Mouse (Mus musculus) midbrain, postnatal 0 days (tissue): Measurements from ENCODE around the gene Lpcat2. TPM values are rescaled to one million over a fixed set of nuclear protein-coding genes. Genes with fewer than 3 reads are reported as not detected.

Experiments used
- ATAC-seq: fragments of 200-750 bp; cut with Nextera tagmentation; 2 replicates; pipeline ENCODE4 v1.8.0; 2017; ENCODE audit warnings: moderate number of reproducible peaks, mild to moderate bottlenecking, moderate TSS enrichment, moderate library complexity; ENCODE audit not compliant: low FRiP score
- DNase-seq: peaks from one replicate; pipeline ENCODE4 v3.0.0-alpha.2; 2015; ENCODE audit warnings: low spot score
- H3K27ac ChIP-seq: fragments of 300-500 bp; sonication (generic); 2 replicates; pipeline ENCODE4 v1.5.1; 2014; ENCODE audit warnings: low read depth, mild to moderate bottlenecking, low read length, mixed read lengths
- H3K27me3 ChIP-seq: fragments of 300-500 bp; sonication (generic); 2 replicates; pipeline ENCODE4 v1.6.1; 2014; ENCODE audit warnings: low read length, control low read depth, mixed read lengths; ENCODE audit not compliant: insufficient read depth
- H3K36me3 ChIP-seq: fragments of 300-500 bp; sonication (generic); 2 replicates; pipeline ENCODE4 v1.6.1; 2014; ENCODE audit warnings: low read length, control low read depth, mixed read lengths; ENCODE audit not compliant: insufficient read depth
- H3K4me1 ChIP-seq: fragments of 300-500 bp; sonication (generic); 2 replicates; pipeline ENCODE4 v1.6.1; 2014; ENCODE audit warnings: mild to moderate bottlenecking, control low read depth, antibody characterized with exemption, low read length, mixed read lengths; ENCODE audit not compliant: insufficient read depth
- H3K4me2 ChIP-seq: fragments of 300-500 bp; sonication (generic); 2 replicates; pipeline ENCODE4 v1.6.1; 2014; ENCODE audit warnings: low read depth, mild to moderate bottlenecking, low read length, mixed read lengths; ENCODE audit not compliant: poor library complexity, severe bottlenecking
- H3K4me3 ChIP-seq: fragments of 300-500 bp; sonication (generic); 2 replicates; pipeline ENCODE4 v1.5.1; 2014; ENCODE audit warnings: low read depth, mild to moderate bottlenecking, low read length, moderate library complexity
- H3K9ac ChIP-seq: fragments of 300-500 bp; sonication (generic); replicated peaks from 2 replicates; pipeline ENCODE4 v1.6.1; 2014; ENCODE audit warnings: mild to moderate bottlenecking, low read length, moderate library complexity, mixed read lengths; ENCODE audit not compliant: poor library complexity, severe bottlenecking
- H3K9me3 ChIP-seq: fragments of 300-500 bp; sonication (generic); 2 replicates; pipeline ENCODE4 v1.6.1; 2016; ENCODE audit warnings: low read length, control low read depth
- CTCF ChIP-seq: IDR thresholded peaks from 2 replicates; pipeline ENCODE4 v1.5.1; 2016; ENCODE audit warnings: antibody characterized with exemption, mild to moderate bottlenecking
- WGBS: fragments of 180-500 bp; shearing (Covaris S2); extraction: QIAGEN DNeasy Blood & Tissue Kit; methylation state at CpG from one replicate; pipeline ENCODE4 v1.1.7; 2014; 5-methylcytosine and 5-hydroxymethylcytosine counted together
- polyA plus RNA-seq: library from polyadenylated mRNA; unstranded; fragments of >200 nt; fragmentation: Nextera tagmentation; extraction: Ambion mirVana; gene quantifications from 2 replicates; pipeline ENCODE4 v1.2.1, GENCODE M21; 2015
- total RNA-seq: library from RNA; depleted of rRNA; stranded (reverse); fragments of >200 nt; gene quantifications from 2 replicates; pipeline ENCODE4 v1.2.3, GENCODE M21; 2014

Lpcat2 gene
- total and polyA plus RNA-seq, 2 experiments from 2014 or later = 6.2 to 11.2 TPM

- no peak for ATAC-seq
- 89% methylated on average over 11 of the region's 11 CpGs for WGBS
Observed at GRCm38 (mm10) chr8:92834786-92835500, 20.2 kb upstream of the Lpcat2 start.

DNA sequence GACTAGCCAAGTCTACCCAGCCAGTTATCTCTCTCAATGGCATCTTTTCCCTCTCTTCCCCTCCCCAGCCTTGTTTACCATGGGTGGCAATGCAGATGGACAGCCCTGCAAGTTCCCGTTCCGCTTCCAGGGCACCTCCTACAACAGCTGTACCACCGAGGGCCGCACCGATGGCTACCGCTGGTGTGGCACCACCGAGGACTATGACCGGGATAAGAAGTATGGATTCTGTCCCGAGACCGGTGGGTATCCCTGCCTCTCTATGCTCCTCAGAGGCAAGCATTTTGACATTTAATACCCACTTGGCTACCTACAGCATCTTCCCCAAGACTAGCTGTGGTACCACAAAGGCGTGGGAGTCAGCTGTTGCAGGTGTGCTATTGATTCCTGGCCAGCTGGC is 19.2 kb upstream of the Lpcat2 start:
- Histone ChIP-seq H3K9me3 (no peaks in the 10 kb centered on the region), H3K27me3 (no peaks in the 10 kb centered on the region), H3K4me2 (no peak overlapping the region), H3K36me3 (no peaks in the 10 kb centered on the region), H3K27ac (no peak overlapping the region), H3K4me1 (no peaks in the 10 kb centered on the region), H3K4me3 (no peak overlapping the region), H3K9ac (no peak overlapping the region)
- DNase-seq = no peak
- no peak for TF ChIP-seq CTCF
- WGBS = 95% methylated on average over 11 of the region's 11 CpGs
- ATAC-seq = no peak

More at GRCm38 (mm10) chr8:92834786-92835500, 20.2 kb upstream of the Lpcat2 start:
- Histone ChIP-seq H3K27me3 (no peaks in the 10 kb centered on the region), H3K4me1 (no peaks in the 10 kb centered on the region), H3K36me3 (no peaks in the 10 kb centered on the region), H3K27ac (no peak overlapping the region), H3K9me3 (no peaks in the 10 kb centered on the region), H3K4me2 (no peak overlapping the region), H3K9ac (no peak overlapping the region), H3K4me3 (no peak overlapping the region)
- TF ChIP-seq CTCF = no peak
- no peak for DNase-seq

DNA sequence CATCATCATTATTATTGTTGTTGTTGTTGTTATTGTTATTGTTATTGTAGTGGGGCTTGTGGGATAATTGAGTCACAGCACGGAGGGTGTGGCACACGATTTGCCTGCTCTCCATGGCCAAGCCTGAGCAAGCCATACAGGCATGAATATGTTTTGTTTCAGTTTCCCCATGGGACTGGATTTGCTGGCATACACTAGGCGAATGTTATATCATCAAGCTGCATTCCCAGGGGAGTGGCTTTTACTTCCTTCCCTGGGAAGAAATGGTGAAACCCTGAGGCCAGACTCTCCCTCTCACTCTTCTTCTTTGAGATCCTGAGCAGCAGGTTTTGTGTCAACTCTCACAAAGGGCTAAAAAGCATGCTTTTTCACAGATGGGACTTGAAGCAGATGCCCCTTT is 16.5 kb upstream of the Lpcat2 start:
- WGBS = 78% methylated on average over 3 of the region's 3 CpGs
- Histone ChIP-seq H3K4me3 (no peak overlapping the region), H3K4me2 (no peak overlapping the region), H3K36me3 (no peaks in the 10 kb centered on the region), H3K27me3 (no peaks in the 10 kb centered on the region), H3K9ac (no peak overlapping the region), H3K9me3 (no peaks in the 10 kb centered on the region), H3K4me1 (no peaks in the 10 kb centered on the region), H3K27ac (no peak overlapping the region)
- ATAC-seq (no peak), DNase-seq (no peak)
- TF ChIP-seq CTCF = no peak

GRCm38 (mm10) chr8:92839161-92839560 is 16.0 kb upstream of the Lpcat2 start:
- ATAC-seq = no peak
- TF ChIP-seq CTCF = no peak
- H3K4me3 ChIP-seq = no peak overlapping the region
- no peaks in the 10 kb centered on the region for H3K27me3 ChIP-seq
- no peak overlapping the region for H3K9ac ChIP-seq
- no peaks in the 10 kb centered on the region for H3K36me3 ChIP-seq
- H3K27ac ChIP-seq = no peak overlapping the region
- H3K4me1 ChIP-seq = no peaks in the 10 kb centered on the region
- DNase-seq = no peak
- 94% methylated on average over 8 of the region's 8 CpGs for WGBS
- no peaks in the 10 kb centered on the region for H3K9me3 ChIP-seq
- H3K4me2 ChIP-seq = no peak overlapping the region

DNA sequence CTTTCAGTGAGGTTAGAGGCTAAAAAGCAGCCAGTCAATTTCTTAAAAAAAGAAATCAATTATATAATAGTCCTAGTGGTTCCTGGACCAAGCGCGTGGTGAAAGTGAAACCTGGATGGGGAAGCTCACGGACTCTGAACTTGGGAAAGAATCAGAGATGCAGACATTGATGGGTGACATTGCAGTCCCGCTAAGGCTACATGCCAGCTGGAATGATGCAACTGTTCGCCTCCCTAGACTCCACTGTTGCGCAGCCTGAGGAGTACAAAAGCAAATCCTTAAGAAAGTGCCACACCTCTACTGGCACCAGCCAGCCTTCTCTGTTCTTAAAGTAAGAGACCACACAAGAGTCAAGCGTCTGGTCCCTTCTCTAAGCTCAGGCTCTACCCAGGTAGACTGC is 15.3 kb upstream of the Lpcat2 start:
- Histone ChIP-seq H3K27me3 (no peaks in the 10 kb centered on the region), H3K9ac (no peak overlapping the region), H3K4me2 (no peak overlapping the region), H3K36me3 (no peaks in the 10 kb centered on the region), H3K9me3 (no peaks in the 10 kb centered on the region), H3K4me1 (no peaks in the 10 kb centered on the region), H3K4me3 (no peak overlapping the region), H3K27ac (no peak overlapping the region)
- DNase-seq = no peak
- ATAC-seq = no peak
- 94% methylated on average over 7 of the region's 7 CpGs for WGBS
- no peak for TF ChIP-seq CTCF

GRCm38 (mm10) chr8:92846684-92847083 is 8.5 kb upstream of the Lpcat2 start:
- WGBS = 25% methylated on average over 3 of the region's 3 CpGs
- Histone ChIP-seq H3K9ac (no peak overlapping the region), H3K27ac (no peak overlapping the region), H3K36me3 (no peaks in the 10 kb centered on the region), H3K4me3 (no peak overlapping the region), H3K27me3 (no peaks in the 10 kb centered on the region), H3K4me1 (no peaks in the 10 kb centered on the region), H3K4me2 (no peak overlapping the region), H3K9me3 (no peaks in the 10 kb centered on the region)
- ATAC-seq (no peak), DNase-seq (peak; percentile 48)
- no peak for TF ChIP-seq CTCF
